ENCODE assay signal across 20 mouse cellular contexts in the genomic region with DNA sequence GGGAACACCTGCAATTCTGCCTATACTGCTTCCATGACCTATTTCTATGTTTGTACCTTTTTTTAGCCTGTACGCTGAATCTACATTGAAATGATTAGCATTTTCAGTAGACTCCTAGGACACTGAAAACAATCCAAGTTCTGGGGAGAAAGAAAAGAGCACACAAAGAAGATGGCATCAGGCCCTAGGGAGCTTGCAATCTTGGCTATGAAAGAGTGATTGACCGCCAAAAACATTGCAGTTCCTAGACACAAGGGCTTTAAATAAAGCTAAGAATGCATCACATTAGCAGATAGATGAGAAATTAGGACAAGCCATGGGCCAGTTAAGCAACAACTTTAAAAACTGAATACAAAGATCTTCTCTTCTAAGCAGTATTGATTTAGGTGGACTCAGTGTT.
DNase-seq lines count a peak whose midpoint lies in the region; ATAC-seq and TF ChIP-seq lines count a peak whose summit lies in the region.
"Had no signal": no experiment of that assay in that cellular context is flagged by ENCODE, and none has a peak within 500 bp of the region (broad histone marks: within the 10 kb centered on the region; RNA-seq: fewer than 3 reads in every experiment).

No protein-coding gene starts in this region.

- H3K4me3 ChIP-seq in forebrain, postnatal 0 days (ENCODE audit: low read depth, low read length) = no peak overlapping the region
- H3K4me3 ChIP-seq in forebrain, embryonic 11.5 days (ENCODE audit: low read depth, low read length) = no peak overlapping the region
- H3K4me3 ChIP-seq: embryonic facial prominence, embryonic 13.5 days; hindbrain, embryonic 13.5 days; kidney, embryonic 15.5 days; limb, embryonic 12.5 days; liver, embryonic 12.5 days; neural tube, embryonic 12.5 days had no signal

- H3K9ac ChIP-seq in forebrain, postnatal 0 days = no peak overlapping the region
- no peak overlapping the region for H3K9ac ChIP-seq in forebrain, embryonic 11.5 days (ENCODE audit: low read length)
- H3K9ac ChIP-seq: embryonic facial prominence, embryonic 13.5 days; hindbrain, embryonic 13.5 days; kidney, embryonic 15.5 days; limb, embryonic 12.5 days; liver, embryonic 12.5 days; lung, embryonic 14.5 days; neural tube, embryonic 12.5 days had no signal

- no peak overlapping the region for H3K4me2 ChIP-seq in forebrain, postnatal 0 days (ENCODE audit: low read depth)
- H3K4me2 ChIP-seq in forebrain, embryonic 11.5 days (ENCODE audit: low read depth, low read length, severe bottlenecking) = no peak overlapping the region
- H3K4me2 ChIP-seq: embryonic facial prominence, embryonic 13.5 days; hindbrain, embryonic 13.5 days; kidney, embryonic 15.5 days; limb, embryonic 12.5 days; liver, embryonic 12.5 days; lung, embryonic 14.5 days; neural tube, embryonic 12.5 days had no signal

- H3K27ac ChIP-seq in forebrain, postnatal 0 days (ENCODE audit: low read depth, low read length) = no peak overlapping the region
- no peak overlapping the region for H3K27ac ChIP-seq in forebrain, embryonic 11.5 days (ENCODE audit: low read depth, low read length)
- H3K27ac ChIP-seq: embryonic facial prominence, embryonic 13.5 days; hindbrain, embryonic 13.5 days; kidney, embryonic 15.5 days; limb, embryonic 12.5 days; liver, embryonic 12.5 days; neural tube, embryonic 12.5 days had no signal

- ATAC-seq in forebrain, postnatal 0 days = no peak; the same call in 1 of the 2 replicates
- no peak for ATAC-seq in forebrain, embryonic 11.5 days (replicated peaks; ENCODE audit: low FRiP score)
- ATAC-seq: intestine, postnatal 0 days; liver, embryonic 12.5 days had no signal

- DNase-seq in forebrain, postnatal 0 days = peak; percentile 38
- no peak for DNase-seq in forebrain, embryonic 11.5 days (ENCODE audit: low spot score)
- DNase-seq in layer of hippocampus, adult 8-10 months (ENCODE audit: low spot score in 2 of 2) = peak; percentile 3
- no peak for DNase-seq in layer of hippocampus, postnatal 36 days
- peak; percentile 22 to 29 for DNase-seq in right cerebral cortex, postnatal 10 days (ENCODE audit: low spot score in 2 of 2)
- DNase-seq in right cerebral cortex, postnatal 14 days = no peak
- DNase-seq in adrenal gland, postnatal 14 days = no peak
- DNase-seq: adrenal gland, adult 2 months; kidney, postnatal 4 days; lung, embryonic 14.5 days; lung, postnatal 4 days; spleen, adult 18-20 months; thymus, postnatal 36 days had no signal

- no peak for TF ChIP-seq CTCF in forebrain, postnatal 0 days (IDR thresholded peaks at IDR 0.05; ENCODE audit: low read depth)

- WGBS in forebrain, postnatal 0 days = 57% methylated on average over 2 of the region's 2 CpGs
- 96% methylated on average over 2 of the region's 2 CpGs for WGBS in forebrain, embryonic 11.5 days

- H3K27me3 ChIP-seq in forebrain, postnatal 0 days (ENCODE audit: insufficient read depth, low read length) = no peaks in the 10 kb centered on the region
- no peaks in the 10 kb centered on the region for H3K27me3 ChIP-seq in forebrain, embryonic 11.5 days (ENCODE audit: control insufficient read depth, insufficient read depth, low read length)
- H3K27me3 ChIP-seq: embryonic facial prominence, embryonic 13.5 days; hindbrain, embryonic 13.5 days; kidney, embryonic 15.5 days; limb, embryonic 12.5 days; liver, embryonic 12.5 days; neural tube, embryonic 12.5 days had no signal

- no peaks in the 10 kb centered on the region for H3K36me3 ChIP-seq in forebrain, postnatal 0 days (ENCODE audit: insufficient read depth)
- H3K36me3 ChIP-seq in forebrain, embryonic 11.5 days (ENCODE audit: control insufficient read depth, insufficient read depth, low read length) = no peaks in the 10 kb centered on the region
- H3K36me3 ChIP-seq: embryonic facial prominence, embryonic 13.5 days; hindbrain, embryonic 13.5 days; kidney, embryonic 15.5 days; limb, embryonic 12.5 days; liver, embryonic 12.5 days; neural tube, embryonic 12.5 days had no signal

- no peaks in the 10 kb centered on the region for H3K9me3 ChIP-seq in forebrain, postnatal 0 days (ENCODE audit: low read length)
- H3K9me3 ChIP-seq in forebrain, embryonic 11.5 days (ENCODE audit: control insufficient read depth, low read length) = no peaks in the 10 kb centered on the region
- H3K9me3 ChIP-seq: embryonic facial prominence, embryonic 13.5 days; hindbrain, embryonic 13.5 days; kidney, embryonic 15.5 days; limb, embryonic 12.5 days; liver, embryonic 12.5 days; neural tube, embryonic 12.5 days had no signal

- H3K4me1 ChIP-seq in forebrain, postnatal 0 days (ENCODE audit: insufficient read depth) = no peaks in the 10 kb centered on the region
- no peaks in the 10 kb centered on the region for H3K4me1 ChIP-seq in forebrain, embryonic 11.5 days (replicated peaks; ENCODE audit: control insufficient read depth, insufficient read depth, low read length)
- H3K4me1 ChIP-seq: embryonic facial prominence, embryonic 13.5 days; hindbrain, embryonic 13.5 days; kidney, embryonic 15.5 days; limb, embryonic 12.5 days; liver, embryonic 12.5 days; neural tube, embryonic 12.5 days had no signal

Comparison
In these comparisons a context has a peak if more than half of its experiments do, and no peak if none do; other contexts are left out.
1. DNase-seq: peak in forebrain, postnatal 0 days (single experiment), layer of hippocampus, adult 8-10 months (2 of 2) and right cerebral cortex, postnatal 10 days (2 of 2); none in forebrain, embryonic 11.5 days (single experiment), layer of hippocampus, postnatal 36 days (0 of 2), right cerebral cortex, postnatal 14 days (single experiment) and adrenal gland, postnatal 14 days (single experiment).